Mouse (Mus musculus) hindbrain, postnatal 0 days (tissue): Measurements from ENCODE around the gene Rrp36. TPM values are rescaled to one million over a fixed set of nuclear protein-coding genes. Genes with fewer than 3 reads are reported as not detected.

ENCODE experiments used
- ATAC-seq: fragments of 200-750 bp; cut with Nextera tagmentation; 2 replicates; pipeline ENCODE4 v1.8.0; 2017; ENCODE audit warnings: mild to moderate bottlenecking, moderate TSS enrichment, moderate library complexity
- DNase-seq: peaks from one replicate; pipeline ENCODE4 v3.0.0-alpha.2; 2015; ENCODE audit warnings: low spot score
- H3K27ac ChIP-seq: fragments of 300-500 bp; sonication (generic); 2 replicates; pipeline ENCODE4 v1.5.1; 2014; ENCODE audit warnings: mild to moderate bottlenecking
- H3K27me3 ChIP-seq: fragments of 300-500 bp; sonication (generic); 2 replicates; pipeline ENCODE4 v1.6.1; 2014; ENCODE audit warnings: low read length, mixed read lengths; ENCODE audit not compliant: insufficient read depth
- H3K36me3 ChIP-seq: fragments of 300-500 bp; sonication (generic); 2 replicates; pipeline ENCODE4 v1.6.1; 2014; ENCODE audit warnings: low read length, mixed read lengths; ENCODE audit not compliant: insufficient read depth
- H3K4me1 ChIP-seq: fragments of 300-500 bp; sonication (generic); 2 replicates; pipeline ENCODE4 v1.6.1; 2014; ENCODE audit warnings: antibody characterized with exemption, low read length, mixed read lengths; ENCODE audit not compliant: insufficient read depth
- H3K4me2 ChIP-seq: fragments of 300-500 bp; sonication (generic); 2 replicates; pipeline ENCODE4 v1.6.1; 2014; ENCODE audit warnings: low read depth, mild to moderate bottlenecking, low read length, moderate library complexity, mixed read lengths
- H3K4me3 ChIP-seq: fragments of 300-500 bp; sonication (generic); 2 replicates; pipeline ENCODE4 v1.5.1; 2014; ENCODE audit warnings: low read length
- H3K9ac ChIP-seq: fragments of 300-500 bp; sonication (generic); replicated peaks from 2 replicates; pipeline ENCODE4 v1.6.1; 2014; ENCODE audit warnings: mild to moderate bottlenecking, low read length, moderate library complexity, mixed read lengths
- H3K9me3 ChIP-seq: fragments of 300-500 bp; sonication (generic); 2 replicates; pipeline ENCODE4 v1.6.1; 2016; ENCODE audit warnings: low read length, mixed read lengths
- CTCF ChIP-seq: IDR thresholded peaks from 2 replicates; pipeline ENCODE4 v1.5.1; 2016; ENCODE audit warnings: antibody characterized with exemption, control low read depth, low read depth
- WGBS: fragments of 180-500 bp; shearing (Covaris S2); extraction: QIAGEN DNeasy Blood & Tissue Kit; methylation state at CpG from one replicate; pipeline ENCODE4 v1.1.7; 2014; 5-methylcytosine and 5-hydroxymethylcytosine counted together
- polyA plus RNA-seq: library from polyadenylated mRNA; unstranded; fragments of >200 nt; fragmentation: Nextera tagmentation; extraction: Ambion mirVana; gene quantifications from 2 replicates; pipeline ENCODE4 v1.2.1, GENCODE M21; 2015
- total RNA-seq: library from RNA; depleted of rRNA; stranded (reverse); fragments of >200 nt; gene quantifications from 2 replicates; pipeline ENCODE4 v1.2.3, GENCODE M21; 2014

Rrp36 gene
- total and polyA plus RNA-seq, 2 experiments from 2014 or later = 32.7 to 56.5 TPM

DNA sequence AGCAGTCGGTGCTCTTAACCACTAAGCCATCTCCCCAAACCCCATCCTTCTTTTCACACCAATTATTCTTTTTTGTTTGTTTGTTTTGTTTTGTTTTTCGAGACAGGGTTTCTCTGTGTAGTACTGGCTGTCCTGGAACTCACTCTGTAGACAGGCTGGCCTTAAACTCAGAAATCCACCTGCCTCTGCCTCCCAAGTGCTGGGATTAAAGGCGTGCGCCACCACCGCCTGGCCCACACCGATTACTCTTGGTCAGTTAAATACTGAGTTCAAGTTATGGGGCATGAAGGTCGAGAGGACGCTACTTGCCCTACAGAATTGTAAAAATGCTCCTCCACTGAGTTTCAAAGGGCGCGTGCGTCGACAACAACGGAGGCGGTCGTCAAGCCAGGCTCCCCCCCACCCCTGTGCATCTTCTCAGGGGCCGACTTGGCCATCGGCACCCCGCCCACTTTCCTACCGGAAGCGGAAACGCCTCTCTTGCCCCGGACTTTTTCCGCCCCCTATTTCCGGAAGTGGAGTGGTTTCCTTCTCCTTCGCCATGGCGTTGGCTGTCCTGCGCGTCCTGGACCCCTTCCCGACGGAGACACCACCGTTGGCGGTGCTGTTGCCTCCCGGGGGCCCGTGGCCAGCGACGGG lies 36.9 kb upstream of the Rrp36 start, which contains the start of gene Pex6:
Gene Pex6, plus strand, starts transcription at position 505 of the 639 bp plus-strand sequence.
- DNase-seq (peak; percentile 97), ATAC-seq (peak; percentile 94)
- Histone ChIP-seq H3K4me3 (peak within 1 kb of the TSS; percentile 97), H3K9me3 (no peaks in the 10 kb centered on the region), H3K4me1 (peaks cover 7% of the 10 kb centered on the region; the same call in 1 of the 2 replicates), H3K27me3 (no peaks in the 10 kb centered on the region), H3K27ac (peak within 1 kb of the TSS; percentile 82), H3K36me3 (peaks cover 11% of the 10 kb centered on the region; the same call in 1 of the 2 replicates), H3K4me2 (peak within 1 kb of the TSS; percentile 100), H3K9ac (peak within 1 kb of the TSS; percentile 92)
- TF ChIP-seq CTCF = peak; percentile 30
- WGBS = 9% methylated on average over 36 of the region's 36 CpGs

DNA sequence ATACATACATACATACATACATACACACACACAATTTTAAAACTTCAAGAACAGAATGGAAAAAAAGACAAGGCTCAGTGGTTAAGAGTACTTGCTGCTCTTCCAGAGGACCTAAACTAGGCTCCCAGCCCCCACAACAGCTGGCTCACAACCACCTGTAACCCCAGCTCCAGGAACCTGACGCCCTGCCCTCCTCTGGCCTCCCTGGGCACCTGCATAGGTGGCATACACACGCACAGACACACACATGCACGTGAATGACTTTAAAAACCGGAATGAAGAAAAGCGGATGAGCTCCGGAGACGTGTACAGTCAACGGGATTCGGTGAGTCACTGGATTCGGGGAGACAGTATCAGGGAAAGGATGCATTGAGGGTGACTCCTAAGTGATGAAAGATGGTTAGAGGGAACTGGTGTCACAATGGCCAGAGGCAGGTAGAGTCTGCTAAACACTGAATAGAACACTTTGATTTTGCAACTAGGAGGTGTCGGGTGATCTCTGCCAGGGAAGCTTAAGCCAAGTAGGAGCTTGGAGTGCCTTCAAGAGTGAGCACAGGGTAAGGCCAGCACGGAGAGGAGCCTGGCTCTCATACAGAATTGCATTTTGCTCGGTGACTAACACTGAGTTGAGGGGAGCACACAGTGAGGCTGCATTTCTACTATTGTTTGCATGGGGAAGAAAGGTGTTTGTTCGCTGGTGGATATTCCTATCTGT lies 32.4 kb upstream of the Rrp36 start:
- H3K4me2 ChIP-seq = no peak overlapping the region
- DNase-seq (no peak), ATAC-seq (no peak)
- no peak overlapping the region for H3K27ac ChIP-seq
- whole genome bisulfite sequencing = 92% methylated on average over 14 of the region's 14 CpGs
- H3K36me3 ChIP-seq = no peaks in the 10 kb centered on the region
- no peaks in the 10 kb centered on the region for H3K9me3 ChIP-seq
- H3K4me3 ChIP-seq = no peak overlapping the region
- TF ChIP-seq CTCF = no peak
- peaks cover 14% of the 10 kb centered on the region for H3K4me1 ChIP-seq
- no peak overlapping the region for H3K9ac ChIP-seq
- no peaks in the 10 kb centered on the region for H3K27me3 ChIP-seq

DNA sequence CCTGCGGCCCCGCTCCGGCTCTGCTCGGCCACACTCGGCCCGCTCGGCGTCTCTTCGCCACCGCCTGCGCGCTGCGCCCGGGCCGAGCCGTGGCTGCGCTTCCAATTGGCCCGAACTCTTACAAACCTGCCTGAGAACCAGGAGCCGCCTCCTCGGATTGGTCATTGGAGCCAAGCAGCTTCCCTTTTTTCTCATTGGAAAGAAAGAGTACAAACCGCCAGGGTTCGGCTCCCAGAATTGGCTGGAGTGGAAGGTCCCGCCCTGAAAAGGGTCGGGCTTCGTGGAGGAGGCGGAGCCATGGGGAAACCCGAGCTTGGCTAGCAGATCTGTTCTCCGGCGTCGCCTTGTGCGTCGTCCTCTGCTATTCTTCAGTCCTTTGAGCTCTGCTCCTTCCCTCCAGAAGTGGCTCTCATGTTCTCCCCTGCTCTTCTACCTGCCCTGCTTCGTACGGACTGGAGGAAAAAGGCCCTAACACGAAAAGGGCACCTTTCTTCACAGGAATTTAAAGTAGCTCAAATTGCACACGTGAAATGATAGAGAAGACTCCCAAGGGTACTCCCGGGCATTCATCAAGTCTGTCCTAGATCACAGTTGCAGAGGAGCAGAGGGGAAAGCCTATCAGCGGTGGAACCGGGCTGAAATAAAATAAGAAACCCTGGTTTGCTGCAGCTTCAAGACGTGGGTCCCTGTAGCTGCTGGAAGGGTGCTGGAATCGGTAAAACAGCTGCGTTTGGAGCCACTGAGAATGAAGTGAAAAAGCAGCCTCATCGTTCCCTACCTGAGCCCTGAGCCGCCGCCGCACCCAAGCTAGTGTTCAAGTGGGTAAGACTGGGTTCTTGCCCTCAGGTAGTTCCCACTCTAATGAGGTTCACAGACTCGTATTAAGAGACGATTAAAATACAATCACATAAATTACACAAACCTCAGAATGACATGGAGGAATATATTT lies 31.0 kb upstream of the Rrp36 start, which contains the start of gene Ppp2r5d:
Gene Ppp2r5d, minus strand, starts transcription at position 225 of the 949 bp plus-strand sequence.
- DNase-seq (peak; percentile 99), ATAC-seq (peak; percentile 96)
- Histone ChIP-seq H3K9ac (peak within 1 kb of the TSS; percentile 87), H3K4me3 (peak within 1 kb of the TSS; percentile 92), H3K27ac (peak within 1 kb of the TSS; percentile 89), H3K27me3 (no peaks in the 10 kb centered on the region), H3K36me3 (no peaks in the 10 kb centered on the region), H3K4me1 (peaks cover 14% of the 10 kb centered on the region), H3K9me3 (no peaks in the 10 kb centered on the region), H3K4me2 (peak within 1 kb of the TSS; percentile 69)
- peak; percentile 16 for TF ChIP-seq CTCF
- WGBS = 2% methylated on average over 48 of the region's 48 CpGs

DNA sequence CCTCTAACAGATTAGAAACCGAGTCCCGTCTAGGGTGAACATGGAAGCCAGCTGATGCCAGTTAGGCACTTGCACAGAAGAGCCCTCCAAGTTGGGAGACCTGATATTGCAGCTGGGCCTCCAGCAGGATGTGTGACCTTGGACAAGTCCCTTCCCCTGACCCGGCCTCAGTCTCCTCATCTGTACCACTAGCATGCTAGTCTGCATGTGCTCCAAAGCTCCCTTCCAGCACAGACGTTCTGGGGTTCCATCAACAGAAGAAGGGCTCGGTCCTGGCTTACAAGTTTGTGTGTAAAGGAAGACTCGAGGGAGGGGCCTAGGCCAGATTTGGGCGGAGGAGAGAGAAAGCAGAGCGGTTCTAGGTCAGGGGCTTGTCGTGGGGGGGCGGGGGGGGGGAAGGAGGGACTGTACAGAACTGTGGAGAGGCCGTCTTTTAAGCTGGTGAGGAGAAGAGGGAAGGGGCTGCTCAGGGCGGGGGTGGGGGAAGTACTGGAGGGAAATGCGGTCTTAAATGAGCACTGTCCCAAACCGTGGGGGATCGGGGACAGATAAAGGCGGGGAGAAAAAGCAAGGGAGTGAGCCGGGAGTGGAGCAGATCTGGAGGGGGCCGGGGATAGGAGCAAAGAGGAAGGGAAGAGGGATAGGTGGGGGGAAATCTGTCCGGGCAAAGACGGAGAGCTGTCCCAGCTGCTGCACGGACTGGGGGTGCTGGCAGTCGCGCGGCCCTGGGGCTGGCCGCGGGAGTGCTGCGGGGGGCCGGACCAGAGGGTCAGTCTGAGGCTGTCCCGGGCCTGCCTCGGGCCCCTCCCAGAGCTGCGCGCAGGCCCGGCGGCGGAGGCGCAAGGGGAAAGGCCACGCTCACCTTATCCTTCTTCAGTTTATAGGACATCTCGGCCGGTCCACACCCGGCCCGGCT lies 30.1 kb upstream of the Rrp36 start:
- H3K27ac ChIP-seq = peak overlapping the region; percentile 89
- no peaks in the 10 kb centered on the region for H3K27me3 ChIP-seq
- 6% methylated on average over 33 of the region's 41 CpGs for WGBS
- TF ChIP-seq CTCF = no peak
- ATAC-seq (peak; percentile 65), DNase-seq (no peak)
- no peaks in the 10 kb centered on the region for H3K36me3 ChIP-seq
- H3K9me3 ChIP-seq = no peaks in the 10 kb centered on the region
- H3K9ac ChIP-seq = peak overlapping the region; percentile 87
- peak overlapping the region; percentile 69 for H3K4me2 ChIP-seq
- H3K4me1 ChIP-seq = peaks cover 14% of the 10 kb centered on the region
- H3K4me3 ChIP-seq = peak overlapping the region; percentile 92

DNA sequence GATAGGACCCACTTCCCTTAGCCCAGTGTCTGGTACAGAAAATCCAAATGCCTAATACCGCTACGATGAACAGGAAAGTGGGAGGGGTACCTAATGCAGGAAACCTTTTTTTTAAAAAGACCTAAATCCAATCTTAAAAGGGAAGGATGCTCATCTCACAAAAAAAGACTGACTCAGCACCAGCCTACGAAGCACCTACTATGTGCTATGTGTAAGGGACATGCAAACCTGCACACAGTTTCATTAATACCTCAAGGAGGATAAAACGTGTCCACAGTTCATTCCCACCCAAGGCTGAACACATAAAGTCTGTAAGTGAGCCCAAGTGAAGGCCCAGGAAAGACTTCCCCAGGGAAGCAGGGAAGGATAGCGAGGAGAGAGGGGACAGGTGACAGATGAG lies 28.4 kb upstream of the Rrp36 start:
- H3K27ac ChIP-seq = no peak overlapping the region
- H3K4me3 ChIP-seq = no peak overlapping the region
- DNase-seq (no peak), ATAC-seq (no peak)
- H3K4me2 ChIP-seq = no peak overlapping the region
- H3K9me3 ChIP-seq = no peaks in the 10 kb centered on the region
- peaks cover 14% of the 10 kb centered on the region for H3K4me1 ChIP-seq
- 80% methylated on average over 5 of the region's 5 CpGs for WGBS
- 0 out of 2 replicates have a peak, but pooled peaks cover 12% of the 10 kb centered on the region for H3K36me3 ChIP-seq
- H3K27me3 ChIP-seq = no peaks in the 10 kb centered on the region
- TF ChIP-seq CTCF = no peak
- H3K9ac ChIP-seq = peak overlapping the region; percentile 87; the same call in 1 of the 2 replicates
